Mouse (Mus musculus) lung, embryonic 16.5 days (tissue): ENCODE measurements around the gene Mn1. TPM values are rescaled to one million over a fixed set of nuclear protein-coding genes. Genes with fewer than 3 reads are reported as not detected.

Experiments
- ATAC-seq: fragments of 200-750 bp; cut with Nextera tagmentation; 2 replicates; pipeline ENCODE4 v1.8.0; 2017; ENCODE audit warnings: low read depth, mild to moderate bottlenecking, moderate library complexity
- H3K27ac ChIP-seq: fragments of 300-500 bp; sonication (generic); 2 replicates; pipeline ENCODE4 v1.5.1; 2014; ENCODE audit warnings: mild to moderate bottlenecking, control low read depth, low read length
- H3K27me3 ChIP-seq: fragments of 300-500 bp; sonication (generic); 2 replicates; pipeline ENCODE4 v1.6.1; 2014; ENCODE audit warnings: low read depth, low read length, mixed read lengths; ENCODE audit not compliant: control insufficient read depth, insufficient read depth
- H3K36me3 ChIP-seq: fragments of 300-500 bp; sonication (generic); 2 replicates; pipeline ENCODE4 v1.6.1; 2014; ENCODE audit warnings: low read length; ENCODE audit not compliant: control insufficient read depth, insufficient read depth
- H3K4me1 ChIP-seq: fragments of 300-500 bp; sonication (generic); replicated peaks from 2 replicates; pipeline ENCODE4 v1.6.1; 2014; ENCODE audit warnings: low read length, mixed read lengths; ENCODE audit not compliant: control insufficient read depth, insufficient read depth
- H3K4me2 ChIP-seq: fragments of 300-500 bp; sonication (generic); 2 replicates; pipeline ENCODE4 v1.6.1; 2014; ENCODE audit warnings: low read depth, low read length, control low read depth
- H3K4me3 ChIP-seq: fragments of 300-500 bp; sonication (generic); 2 replicates; pipeline ENCODE4 v1.5.1; 2014; ENCODE audit warnings: mild to moderate bottlenecking, low read length, control low read depth
- H3K9ac ChIP-seq: fragments of 300-500 bp; sonication (generic); 2 replicates; pipeline ENCODE4 v1.6.1; 2014; ENCODE audit warnings: low read length, control low read depth
- H3K9me3 ChIP-seq: fragments of 300-500 bp; sonication (generic); 2 replicates; pipeline ENCODE4 v1.6.1; 2016; ENCODE audit warnings: low read length; ENCODE audit not compliant: control insufficient read depth
- WGBS: fragments of 180-500 bp; shearing (Covaris S2); extraction: QIAGEN DNeasy Blood & Tissue Kit; methylation state at CpG from one replicate; pipeline ENCODE4 v1.1.7; 2014; 5-methylcytosine and 5-hydroxymethylcytosine counted together
- polyA plus RNA-seq: library from polyadenylated mRNA; unstranded; fragments of >200 nt; fragmentation: Nextera tagmentation; extraction: Ambion mirVana; gene quantifications from 2 replicates; pipeline ENCODE4 v1.2.1, GENCODE M21; 2015

Mn1 gene
- polyA plus RNA-seq, 1 experiment from 2014 or later: 7.8 TPM

GRCm38 (mm10) chr5:111402651-111402996, 14.5 kb upstream of the Mn1 start:
- no peaks in the 10 kb centered on the region for H3K9me3 ChIP-seq

GRCm38 (mm10) chr5:111404721-111405120, 12.4 kb upstream of the Mn1 start:
- Histone ChIP-seq H3K36me3 (no peaks in the 10 kb centered on the region), H3K27ac (no peak overlapping the region), H3K4me1 (peaks cover 29% of the 10 kb centered on the region), H3K9me3 (no peaks in the 10 kb centered on the region), H3K27me3 (no peaks in the 10 kb centered on the region), H3K4me3 (no peak overlapping the region), H3K4me2 (no peak overlapping the region), H3K9ac (no peak overlapping the region)
- 65% methylated on average over 6 of the region's 6 CpGs for WGBS
- ATAC-seq: no peak

More at GRCm38 (mm10) chr5:111402651-111402996, 14.5 kb upstream of the Mn1 start:
- no peaks in the 10 kb centered on the region for H3K27me3 ChIP-seq
- no peak overlapping the region for H3K27ac ChIP-seq
- WGBS: 74% methylated on average over 6 of the region's 6 CpGs
- H3K9ac ChIP-seq: no peak overlapping the region
- no peak overlapping the region for H3K4me3 ChIP-seq
- no peak overlapping the region for H3K4me2 ChIP-seq
- peaks cover 23% of the 10 kb centered on the region for H3K4me1 ChIP-seq
- ATAC-seq: no peak
- no peaks in the 10 kb centered on the region for H3K36me3 ChIP-seq

- Histone ChIP-seq H3K36me3 (no peaks in the 10 kb centered on the region), H3K9ac (peak overlapping the region; percentile 47; the same call in 1 of the 2 replicates), H3K4me3 (no peak overlapping the region), H3K27me3 (no peaks in the 10 kb centered on the region), H3K4me1 (peaks cover 17% of the 10 kb centered on the region), H3K27ac (peak overlapping the region; percentile 84), H3K4me2 (peak overlapping the region; percentile 39), H3K9me3 (no peaks in the 10 kb centered on the region)
- ATAC-seq: peak; percentile 79
- 17% methylated on average over 14 of the region's 14 CpGs for WGBS
Measured at GRCm38 (mm10) chr5:111408470-111409105, 8.6 kb upstream of the Mn1 start.

GRCm38 (mm10) chr5:111409412-111410044, 7.6 kb upstream of the Mn1 start:
- no peak overlapping the region for H3K4me3 ChIP-seq
- peak overlapping the region; percentile 84; the same call in 1 of the 2 replicates for H3K27ac ChIP-seq
- no peaks in the 10 kb centered on the region for H3K36me3 ChIP-seq
- H3K4me2 ChIP-seq: no peak overlapping the region
- no peaks in the 10 kb centered on the region for H3K27me3 ChIP-seq
- H3K9ac ChIP-seq: no peak overlapping the region; the same call in 1 of the 2 replicates
- 0% methylated on average over 1 of the region's 1 CpGs for WGBS
- ATAC-seq: 0 out of 2 replicates have a peak, but pooled peaks have one; percentile 16
- peaks cover 20% of the 10 kb centered on the region for H3K4me1 ChIP-seq
- no peaks in the 10 kb centered on the region for H3K9me3 ChIP-seq

- Histone ChIP-seq H3K27ac (no peak overlapping the region), H3K9ac (no peak overlapping the region), H3K36me3 (no peaks in the 10 kb centered on the region), H3K4me2 (no peak overlapping the region), H3K9me3 (no peaks in the 10 kb centered on the region), H3K4me3 (no peak overlapping the region), H3K27me3 (no peaks in the 10 kb centered on the region; the same call in 1 of the 2 replicates), H3K4me1 (peaks cover 23% of the 10 kb centered on the region)
- ATAC-seq: no peak
- WGBS: 49% methylated on average over 3 of the region's 3 CpGs
Measured at GRCm38 (mm10) chr5:111410665-111411064, 6.5 kb upstream of the Mn1 start.

- no peaks in the 10 kb centered on the region for H3K9me3 ChIP-seq
- H3K4me2 ChIP-seq: no peak overlapping the region
- peaks cover 33% of the 10 kb centered on the region for H3K4me1 ChIP-seq
- WGBS: under 1% methylated on average over 5 of the region's 5 CpGs
- peaks cover 7% of the 10 kb centered on the region for H3K27me3 ChIP-seq
- no peak overlapping the region for H3K4me3 ChIP-seq
- no peaks in the 10 kb centered on the region for H3K36me3 ChIP-seq
- peak; percentile 18; the same call in 1 of the 2 replicates for ATAC-seq
- no peak overlapping the region for H3K9ac ChIP-seq
- H3K27ac ChIP-seq: no peak overlapping the region
Measured at GRCm38 (mm10) chr5:111414192-111414591, 3.0 kb upstream of the Mn1 start.

- Histone ChIP-seq H3K9me3 (no peaks in the 10 kb centered on the region), H3K27ac (no peak overlapping the region), H3K4me2 (no peak overlapping the region), H3K4me1 (peaks cover 35% of the 10 kb centered on the region), H3K27me3 (peaks cover 12% of the 10 kb centered on the region), H3K4me3 (no peak overlapping the region), H3K36me3 (no peaks in the 10 kb centered on the region), H3K9ac (no peak overlapping the region)
- WGBS: 52% methylated on average over 4 of the region's 4 CpGs
- no peak for ATAC-seq
Measured at GRCm38 (mm10) chr5:111414770-111415249, 2.4 kb upstream of the Mn1 start.

- Histone ChIP-seq H3K4me2 (peak overlapping the region; percentile 100), H3K4me1 (peaks cover 39% of the 10 kb centered on the region), H3K9ac (peak overlapping the region; percentile 79; the same call in 1 of the 2 replicates), H3K27me3 (peaks cover 20% of the 10 kb centered on the region), H3K27ac (no peak overlapping the region), H3K36me3 (no peaks in the 10 kb centered on the region), H3K9me3 (no peaks in the 10 kb centered on the region), H3K4me3 (peak overlapping the region; percentile 80)
- 3% methylated on average over 14 of the region's 14 CpGs for WGBS
- no peak for ATAC-seq
Measured at GRCm38 (mm10) chr5:111415575-111415974, 1.6 kb upstream of the Mn1 start.

GRCm38 (mm10) chr5:111416048-111416447, 1.1 kb upstream of the Mn1 start:
- Histone ChIP-seq H3K4me1 (peaks cover 39% of the 10 kb centered on the region), H3K4me2 (peak overlapping the region; percentile 100), H3K27ac (no peak overlapping the region), H3K27me3 (peaks cover 22% of the 10 kb centered on the region), H3K4me3 (peak overlapping the region; percentile 80), H3K9ac (peak overlapping the region; percentile 79), H3K36me3 (no peaks in the 10 kb centered on the region), H3K9me3 (no peaks in the 10 kb centered on the region)
- WGBS: 1% methylated on average over 13 of the region's 13 CpGs
- no peak for ATAC-seq
